Mouse (Mus musculus) midbrain, embryonic 10.5 days (tissue): ENCODE measurements around the gene Tnn. TPM values are rescaled to one million over a fixed set of nuclear protein-coding genes. Genes with fewer than 3 reads are reported as not detected.

Experiments
- DNase-seq: peaks from one replicate; pipeline ENCODE4 v3.0.0-alpha.2; 2017; ENCODE audit warnings: low spot score
- H3K27ac ChIP-seq: fragments of 300-500 bp; sonication (generic); replicated peaks from 2 replicates; pipeline ENCODE4 v1.5.1; 2016; ENCODE audit warnings: mild to moderate bottlenecking
- H3K27me3 ChIP-seq: fragments of 300-500 bp; sonication (generic); 2 replicates; pipeline ENCODE4 v1.6.1; 2016; ENCODE audit warnings: low read depth, mild to moderate bottlenecking; ENCODE audit not compliant: poor library complexity, severe bottlenecking
- H3K36me3 ChIP-seq: fragments of 300-500 bp; sonication (generic); 2 replicates; pipeline ENCODE4 v1.6.1; 2016; ENCODE audit warnings: mild to moderate bottlenecking, moderate library complexity
- H3K4me1 ChIP-seq: fragments of 300-500 bp; sonication (generic); 2 replicates; pipeline ENCODE4 v1.6.1; 2016
- H3K4me3 ChIP-seq: fragments of 300-500 bp; sonication (generic); 2 replicates; pipeline ENCODE4 v1.5.1; 2016; ENCODE audit warnings: mild to moderate bottlenecking, moderate library complexity
- H3K9me3 ChIP-seq: fragments of 300-500 bp; sonication (generic); replicated peaks from 2 replicates; pipeline ENCODE4 v1.6.1; 2016; ENCODE audit warnings: mild to moderate bottlenecking
- WGBS: fragments of 180-500 bp; shearing (Covaris S2); methylation state at CpG from one replicate; pipeline ENCODE4 v1.1.7; 2016; 5-methylcytosine and 5-hydroxymethylcytosine counted together
- polyA plus RNA-seq: library from polyadenylated mRNA; unstranded; fragments of >200 nt; fragmentation: Nextera tagmentation; extraction: Ambion mirVana; gene quantifications from 2 replicates; pipeline ENCODE4 v1.2.1, GENCODE M21; 2016

Gene Tnn
- polyA plus RNA-seq: not detected in 2 replicates

DNA sequence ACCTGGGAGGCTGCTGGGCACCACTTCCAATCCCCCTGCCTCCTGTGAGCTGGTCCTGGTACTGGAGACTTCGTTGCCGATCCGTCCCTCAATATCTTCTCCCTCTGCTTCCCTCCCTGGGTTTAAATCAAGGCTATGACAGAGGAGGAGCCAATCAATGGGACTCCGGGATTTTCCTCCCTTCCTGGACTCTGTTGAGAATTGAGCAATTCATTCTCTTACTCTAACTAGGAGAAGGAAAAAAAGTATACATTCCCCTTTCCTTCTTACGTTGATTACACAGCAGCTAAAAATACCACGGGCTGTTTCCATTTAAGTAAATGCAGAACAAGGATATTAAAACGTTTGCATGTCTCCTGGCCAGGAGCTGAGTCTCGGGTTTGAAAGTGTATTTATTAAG lies at the start of gene Tnn:
TSS of gene Tnn (minus strand) at position 101 of the 400 bp plus-strand sequence.
- Histone ChIP-seq H3K9me3 (no peaks in the 10 kb centered on the region), H3K27ac (no peak within 1 kb of the TSS), H3K4me3 (no peak within 1 kb of the TSS), H3K4me1 (peaks cover 10% of the 10 kb centered on the region; the same call in 1 of the 2 replicates), H3K36me3 (no peaks in the 10 kb centered on the region), H3K27me3 (no peaks in the 10 kb centered on the region)
- no peak for DNase-seq
- WGBS: 80% methylated on average over 8 of the region's 8 CpGs

DNA sequence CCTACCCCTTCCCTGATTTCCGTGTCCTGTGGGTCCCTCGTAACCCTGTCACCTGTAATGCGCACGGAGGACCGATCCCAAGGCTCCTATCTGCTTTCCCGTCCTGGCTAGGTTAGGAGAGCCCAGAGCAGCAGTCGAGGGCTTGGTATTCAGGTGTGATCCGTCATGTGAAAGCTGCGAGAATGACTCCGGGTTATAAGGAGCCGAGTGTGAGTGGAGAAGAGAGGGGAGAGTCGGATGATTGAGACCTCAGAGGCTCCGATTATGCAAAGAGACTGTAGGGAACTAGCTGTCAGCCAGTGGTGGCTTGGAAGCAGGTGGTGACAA lies 41.9 kb upstream of the Tnn start:
- Histone ChIP-seq H3K9me3 (no peaks in the 10 kb centered on the region), H3K4me1 (peaks cover 15% of the 10 kb centered on the region), H3K27me3 (no peaks in the 10 kb centered on the region), H3K27ac (peak overlapping the region; percentile 85), H3K4me3 (peak overlapping the region; percentile 71), H3K36me3 (peaks cover 33% of the 10 kb centered on the region)
- under 1% methylated on average over 13 of the region's 13 CpGs for WGBS
- no peak for DNase-seq

DNA sequence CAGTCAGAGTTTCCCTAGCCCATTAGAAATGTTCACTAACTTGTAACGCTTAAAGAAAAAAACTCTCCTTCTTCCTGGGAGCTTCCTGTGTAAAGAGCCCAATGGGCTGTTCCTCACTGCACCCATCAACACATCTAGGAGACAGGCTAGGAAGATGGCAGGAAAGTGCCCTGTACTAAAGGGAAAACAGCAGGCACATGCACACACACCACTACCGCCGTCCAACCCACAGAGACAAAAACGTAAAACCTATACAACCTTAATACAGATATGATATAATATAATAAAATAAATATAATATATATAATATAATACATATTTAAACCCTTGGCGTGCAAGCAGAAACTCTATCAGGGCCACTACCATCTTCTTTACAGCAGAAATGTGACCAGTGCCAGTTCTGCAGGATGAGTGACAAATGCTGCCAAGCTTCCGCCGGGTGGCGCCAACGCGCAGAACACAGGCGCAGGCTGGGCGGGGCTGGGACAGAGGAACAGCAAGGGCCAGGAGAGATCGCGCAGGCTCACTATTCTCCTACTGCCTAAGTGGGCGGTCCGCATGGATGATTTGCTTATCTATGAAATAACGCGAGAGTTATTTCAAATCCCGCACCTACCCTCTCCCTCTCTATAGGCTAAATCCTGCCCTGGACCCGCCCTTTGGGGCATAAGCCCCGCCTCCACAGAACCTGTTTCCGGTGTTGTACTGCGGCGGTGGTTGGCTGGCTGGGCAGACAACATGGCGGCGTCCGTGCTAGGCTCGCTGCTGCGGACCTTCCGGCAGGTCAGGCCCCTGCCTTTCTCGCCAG lies 41.4 kb upstream of the Tnn start, which contains the start of gene Mrps14:
TSS of gene Mrps14 (plus strand) at position 687 of the 808 bp plus-strand sequence.
- 8% methylated on average over 31 of the region's 31 CpGs for WGBS
- DNase-seq: peak; percentile 95
- H3K4me1 ChIP-seq: peaks cover 15% of the 10 kb centered on the region
- H3K4me3 ChIP-seq: peak within 1 kb of the TSS; percentile 71
- H3K9me3 ChIP-seq: no peaks in the 10 kb centered on the region
- peaks cover 27% of the 10 kb centered on the region for H3K36me3 ChIP-seq
- peak within 1 kb of the TSS; percentile 85 for H3K27ac ChIP-seq
- no peaks in the 10 kb centered on the region for H3K27me3 ChIP-seq

DNA sequence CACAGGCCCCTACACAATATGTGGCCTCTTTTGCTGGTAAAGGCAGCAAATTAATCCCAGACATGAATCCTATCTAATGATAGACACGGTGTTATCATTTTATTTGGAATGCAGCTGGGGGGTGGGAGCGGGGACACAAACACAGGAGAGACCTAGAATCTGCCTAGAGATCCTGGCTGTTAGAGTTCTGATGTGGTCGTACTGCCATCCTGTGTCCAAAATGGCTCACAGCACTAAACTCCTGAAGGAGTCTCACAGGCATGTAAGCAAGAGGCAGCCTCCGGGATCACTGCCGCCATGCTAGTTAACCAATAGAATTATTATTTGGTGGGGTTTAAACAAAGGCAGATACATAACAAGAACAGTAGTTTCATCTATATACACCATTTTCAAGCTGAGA lies 31.1 kb upstream of the Tnn start:
- no peak overlapping the region for H3K27ac ChIP-seq
- no peak overlapping the region for H3K4me3 ChIP-seq
- H3K36me3 ChIP-seq: no peaks in the 10 kb centered on the region
- WGBS: 30% methylated on average over 5 of the region's 5 CpGs
- no peaks in the 10 kb centered on the region for H3K4me1 ChIP-seq
- peak; percentile 58 for DNase-seq
- no peaks in the 10 kb centered on the region for H3K27me3 ChIP-seq
- no peaks in the 10 kb centered on the region for H3K9me3 ChIP-seq

DNA sequence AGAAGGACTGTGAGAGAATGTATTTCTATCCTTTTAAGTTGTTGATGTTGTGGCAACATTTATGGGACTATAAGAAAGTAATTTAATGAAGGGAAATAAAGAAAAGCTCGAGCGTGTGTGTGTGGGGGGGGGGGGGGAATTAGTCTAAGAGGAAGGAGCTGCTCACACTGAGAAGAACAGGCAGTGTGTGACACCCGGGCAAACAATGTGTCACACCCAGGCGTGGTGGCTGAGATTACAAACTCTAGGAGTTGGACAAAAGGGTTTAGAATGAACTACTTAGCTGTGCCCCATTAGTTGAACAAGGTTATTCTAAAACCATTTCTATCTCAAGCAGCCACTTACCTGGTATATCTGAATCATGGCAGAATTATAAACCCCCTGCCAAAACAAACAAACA lies 27.8 kb upstream of the Tnn start:
- no peak overlapping the region for H3K27ac ChIP-seq
- H3K36me3 ChIP-seq: no peaks in the 10 kb centered on the region
- no peaks in the 10 kb centered on the region for H3K9me3 ChIP-seq
- H3K4me3 ChIP-seq: no peak overlapping the region
- no peaks in the 10 kb centered on the region for H3K27me3 ChIP-seq
- no peak for DNase-seq
- no peaks in the 10 kb centered on the region for H3K4me1 ChIP-seq
- WGBS: 87% methylated on average over 4 of the region's 4 CpGs

DNA sequence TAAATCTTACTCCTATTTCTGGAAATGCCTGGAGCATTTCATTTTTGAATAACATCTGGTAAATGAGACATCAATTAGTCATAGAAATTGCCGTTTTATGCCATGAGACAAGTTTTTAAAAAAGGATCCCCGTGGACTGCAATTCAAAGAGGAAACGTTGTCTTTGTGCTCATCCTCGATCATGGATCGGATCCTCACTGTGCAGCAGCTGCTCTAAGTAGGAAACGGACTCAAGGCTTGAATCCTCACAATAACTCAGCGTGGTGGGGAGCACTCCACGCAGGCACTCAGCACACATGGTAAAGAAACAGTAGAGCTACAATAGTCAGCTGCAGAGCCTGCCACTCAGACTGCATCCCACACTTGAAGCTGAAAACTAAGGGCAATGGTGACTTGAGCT lies 23.5 kb upstream of the Tnn start:
- H3K36me3 ChIP-seq: no peaks in the 10 kb centered on the region
- DNase-seq: no peak
- no peaks in the 10 kb centered on the region for H3K9me3 ChIP-seq
- 86% methylated on average over 8 of the region's 8 CpGs for whole genome bisulfite sequencing
- no peaks in the 10 kb centered on the region for H3K27me3 ChIP-seq
- no peak overlapping the region for H3K4me3 ChIP-seq
- H3K4me1 ChIP-seq: no peaks in the 10 kb centered on the region
- no peak overlapping the region for H3K27ac ChIP-seq

DNA sequence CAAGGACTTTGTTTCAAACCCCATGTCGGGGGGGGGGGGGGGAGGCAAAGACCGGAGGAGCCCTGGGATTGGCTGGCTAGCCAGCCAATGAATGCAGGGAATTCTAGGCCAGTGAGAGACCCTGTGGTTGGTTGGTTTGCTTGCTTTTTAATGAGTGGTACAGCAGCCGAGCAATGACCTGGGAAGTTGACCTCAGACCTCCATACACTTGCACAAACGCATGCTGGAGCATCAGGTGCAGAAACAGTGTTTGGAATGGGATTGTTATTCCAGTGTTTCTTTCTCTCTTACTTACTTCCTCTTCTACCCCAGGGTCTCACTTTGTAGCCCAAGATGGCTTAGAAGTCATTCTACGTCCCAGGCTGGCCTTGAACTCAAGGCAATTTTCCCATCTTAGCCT lies 13.2 kb upstream of the Tnn start:
- WGBS: 72% methylated on average over 4 of the region's 5 CpGs

DNA sequence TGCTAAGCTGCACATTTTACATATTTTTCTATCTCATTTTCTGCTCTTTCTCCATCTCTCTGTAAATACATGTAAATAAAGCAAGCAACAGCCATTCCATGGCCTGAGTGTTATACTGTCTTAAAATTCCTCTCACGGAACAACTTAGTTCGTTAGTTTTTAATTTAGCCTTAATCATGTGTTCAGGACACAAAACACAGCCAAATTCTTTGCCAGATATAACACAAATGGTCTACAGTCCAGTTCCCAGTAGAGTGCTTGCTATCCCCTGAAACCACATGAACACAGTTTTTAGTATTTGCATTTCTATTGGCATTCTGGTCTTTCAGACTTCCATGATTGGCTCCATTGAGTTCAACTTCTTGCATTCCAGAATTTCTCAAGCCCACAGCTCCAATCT lies 4.8 kb upstream of the Tnn start:
- 95% methylated on average over 2 of the region's 2 CpGs for WGBS
- Histone ChIP-seq H3K4me3 (no peak overlapping the region), H3K9me3 (no peaks in the 10 kb centered on the region), H3K4me1 (no peaks in the 10 kb centered on the region), H3K36me3 (no peaks in the 10 kb centered on the region), H3K27ac (no peak overlapping the region), H3K27me3 (no peaks in the 10 kb centered on the region)
- no peak for DNase-seq

More for the DNA sequence above, 13.2 kb upstream of the Tnn start:
- H3K36me3 ChIP-seq: no peaks in the 10 kb centered on the region
- no peak overlapping the region for H3K4me3 ChIP-seq
- H3K27me3 ChIP-seq: no peaks in the 10 kb centered on the region
- DNase-seq: no peak
- H3K4me1 ChIP-seq: no peaks in the 10 kb centered on the region
- H3K27ac ChIP-seq: no peak overlapping the region
- no peaks in the 10 kb centered on the region for H3K9me3 ChIP-seq

DNA sequence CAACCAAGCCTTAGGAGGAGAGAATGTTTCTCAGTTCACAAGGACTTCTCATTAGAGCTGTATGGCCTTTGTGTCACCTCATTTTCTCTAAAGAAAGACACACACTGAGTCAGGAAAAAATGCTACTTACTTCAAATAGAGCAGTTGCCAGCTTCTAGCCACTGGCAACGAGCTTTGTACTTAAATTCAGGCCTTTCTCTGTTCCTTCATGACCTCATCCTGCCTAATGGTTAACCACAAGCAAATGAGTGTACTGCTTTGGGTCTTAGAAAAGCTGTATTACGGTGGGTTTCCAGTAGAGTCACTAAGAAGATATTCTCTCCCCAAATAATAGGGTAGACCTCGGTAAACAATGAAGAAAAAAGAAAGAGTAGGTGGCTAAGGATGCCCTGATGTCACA lies 2.7 kb downstream of the Tnn start:
- no peak for DNase-seq
- H3K36me3 ChIP-seq: no peaks in the 10 kb centered on the region
- WGBS: 86% methylated on average over 3 of the region's 3 CpGs
- H3K9me3 ChIP-seq: no peaks in the 10 kb centered on the region
- no peaks in the 10 kb centered on the region for H3K27me3 ChIP-seq
- H3K4me3 ChIP-seq: no peak overlapping the region
- peaks cover 10% of the 10 kb centered on the region; the same call in 1 of the 2 replicates for H3K4me1 ChIP-seq
- H3K27ac ChIP-seq: no peak overlapping the region

DNA sequence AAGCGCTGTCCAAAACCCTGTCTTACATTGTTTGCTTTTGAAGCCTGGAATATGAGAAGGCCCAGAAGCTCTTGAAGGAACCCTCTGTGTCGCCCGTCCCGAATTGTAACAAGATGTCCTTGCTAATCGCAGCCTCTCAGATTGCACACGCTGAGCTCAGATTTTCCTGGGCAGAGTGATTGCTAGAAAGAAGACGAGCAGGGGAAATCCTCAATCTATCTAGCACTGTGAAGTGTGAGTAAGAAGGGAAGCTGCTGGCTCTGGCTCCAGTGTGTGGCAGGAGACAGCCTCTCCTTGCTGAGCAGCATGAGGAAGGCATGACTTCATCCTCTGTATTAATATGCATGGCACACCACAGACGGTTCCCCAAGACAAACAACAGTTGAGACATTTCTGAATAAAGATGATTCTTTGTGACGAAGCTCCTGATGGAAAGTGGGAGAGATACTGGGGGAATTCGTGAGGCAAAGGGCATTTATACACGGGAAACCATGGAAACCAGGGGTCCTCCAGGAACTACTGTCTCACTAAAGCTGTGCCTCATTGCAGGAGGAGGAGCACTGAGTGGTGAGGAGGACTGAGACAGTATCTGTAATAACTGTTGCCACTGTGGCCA lies 4.0 kb downstream of the Tnn start:
- Histone ChIP-seq H3K27ac (0 out of 2 replicates have a peak overlapping the region, but pooled peaks have one; percentile 33), H3K4me1 (peaks cover 10% of the 10 kb centered on the region; the same call in 1 of the 2 replicates), H3K9me3 (no peaks in the 10 kb centered on the region), H3K4me3 (no peak overlapping the region), H3K36me3 (no peaks in the 10 kb centered on the region), H3K27me3 (no peaks in the 10 kb centered on the region)
- DNase-seq: no peak
- WGBS: 73% methylated on average over 11 of the region's 11 CpGs

DNA sequence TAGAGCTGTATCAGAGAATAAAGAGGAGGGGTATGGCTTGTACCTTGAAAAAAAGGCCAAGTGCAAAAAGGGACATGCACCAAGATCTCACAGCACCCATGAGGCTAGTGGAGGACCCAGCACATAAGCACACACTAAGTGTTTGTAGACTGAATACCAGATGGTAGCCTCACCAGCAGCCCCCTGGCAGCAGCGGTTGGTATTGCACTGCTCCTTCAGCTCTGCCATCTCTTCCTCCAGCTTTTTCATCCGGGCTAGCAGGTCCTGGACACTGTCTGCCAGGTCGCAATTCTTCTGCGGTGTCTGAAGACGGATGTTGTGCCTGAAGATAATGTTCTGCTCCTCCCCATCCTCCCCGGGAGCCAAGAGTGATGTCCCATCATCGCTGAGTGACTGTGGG lies 6.1 kb downstream of the Tnn start:
- DNase-seq: no peak
- H3K4me1 ChIP-seq: peaks cover 10% of the 10 kb centered on the region; the same call in 1 of the 2 replicates
- H3K36me3 ChIP-seq: no peaks in the 10 kb centered on the region
- no peaks in the 10 kb centered on the region for H3K27me3 ChIP-seq
- H3K27ac ChIP-seq: no peak overlapping the region
- no peak overlapping the region for H3K4me3 ChIP-seq
- 92% methylated on average over 7 of the region's 7 CpGs for WGBS
- H3K9me3 ChIP-seq: no peaks in the 10 kb centered on the region

DNA sequence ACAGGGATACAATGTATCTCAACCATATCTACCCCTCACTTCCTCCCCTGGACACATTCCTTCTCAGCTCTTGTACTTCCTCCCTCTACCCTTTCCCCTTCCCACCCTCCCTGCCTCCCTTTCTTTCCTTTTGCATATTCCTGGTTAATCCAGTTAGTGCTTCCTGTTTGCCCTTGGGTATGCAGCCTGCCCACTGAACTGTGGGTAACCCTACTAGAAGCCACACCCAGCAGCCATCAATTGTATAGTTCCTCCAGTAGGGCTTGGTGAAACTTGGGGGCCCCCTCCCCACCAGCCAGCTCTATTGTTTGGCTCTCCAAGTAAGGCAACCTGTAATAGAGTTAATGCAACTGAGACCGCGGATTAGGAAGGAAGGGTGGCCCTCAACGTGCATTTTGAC lies 7.8 kb downstream of the Tnn start:
- WGBS: 84% methylated on average over 3 of the region's 3 CpGs
- Histone ChIP-seq H3K36me3 (no peaks in the 10 kb centered on the region), H3K27ac (no peak overlapping the region), H3K4me1 (peaks cover 13% of the 10 kb centered on the region; the same call in 1 of the 2 replicates), H3K27me3 (no peaks in the 10 kb centered on the region), H3K9me3 (no peaks in the 10 kb centered on the region), H3K4me3 (no peak overlapping the region)
- no peak for DNase-seq

DNA sequence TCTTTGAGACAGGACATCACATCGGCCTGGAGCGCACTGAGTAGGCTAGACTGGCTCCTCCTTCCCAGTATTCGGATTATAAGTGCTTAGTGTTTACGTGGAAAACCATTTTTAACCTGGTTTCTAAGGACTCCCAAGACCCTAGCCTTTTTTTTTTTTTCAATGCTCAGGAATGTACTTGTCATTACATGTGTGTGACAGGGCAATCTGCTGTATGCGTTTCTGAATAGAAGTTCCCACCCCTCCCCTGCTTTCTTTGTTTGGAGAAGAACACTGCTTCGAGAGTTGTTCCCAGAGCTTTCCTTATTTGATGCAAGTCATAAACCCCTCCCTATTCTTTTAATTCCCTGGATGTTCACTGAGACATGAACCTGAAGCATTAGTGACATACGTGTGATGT lies 9.0 kb downstream of the Tnn start:
- 83% methylated on average over 7 of the region's 7 CpGs for WGBS
- DNase-seq: no peak

More for the DNA sequence above, 9.0 kb downstream of the Tnn start:
- no peaks in the 10 kb centered on the region for H3K36me3 ChIP-seq
- no peak overlapping the region for H3K27ac ChIP-seq
- H3K4me1 ChIP-seq: peaks cover 8% of the 10 kb centered on the region; the same call in 1 of the 2 replicates
- no peak overlapping the region for H3K4me3 ChIP-seq
- H3K27me3 ChIP-seq: no peaks in the 10 kb centered on the region
- H3K9me3 ChIP-seq: no peaks in the 10 kb centered on the region
